Mouse (Mus musculus): Measurements from ENCODE around the gene Setd3.

GRCm38 (mm10) chr12:108159863-108160262 is 19.3 kb downstream of the Setd3 start:
- TF ChIP-seq GATA1 (IDR thresholded peaks at IDR 0.05; ENCODE audit: low read length) (no peak), TAL1 (IDR thresholded peaks at IDR 0.05; ENCODE audit: low read length) (no peak)
